Mouse (Mus musculus): ENCODE measurements around the gene Ankzf1. TPM values are rescaled to one million over a fixed set of nuclear protein-coding genes. Genes with fewer than 3 reads are reported as not detected.

Ankzf1 gene
- total and polyA plus RNA-seq, 3 experiments = 5.5 to 16.7 TPM; not detected in 1

DNA sequence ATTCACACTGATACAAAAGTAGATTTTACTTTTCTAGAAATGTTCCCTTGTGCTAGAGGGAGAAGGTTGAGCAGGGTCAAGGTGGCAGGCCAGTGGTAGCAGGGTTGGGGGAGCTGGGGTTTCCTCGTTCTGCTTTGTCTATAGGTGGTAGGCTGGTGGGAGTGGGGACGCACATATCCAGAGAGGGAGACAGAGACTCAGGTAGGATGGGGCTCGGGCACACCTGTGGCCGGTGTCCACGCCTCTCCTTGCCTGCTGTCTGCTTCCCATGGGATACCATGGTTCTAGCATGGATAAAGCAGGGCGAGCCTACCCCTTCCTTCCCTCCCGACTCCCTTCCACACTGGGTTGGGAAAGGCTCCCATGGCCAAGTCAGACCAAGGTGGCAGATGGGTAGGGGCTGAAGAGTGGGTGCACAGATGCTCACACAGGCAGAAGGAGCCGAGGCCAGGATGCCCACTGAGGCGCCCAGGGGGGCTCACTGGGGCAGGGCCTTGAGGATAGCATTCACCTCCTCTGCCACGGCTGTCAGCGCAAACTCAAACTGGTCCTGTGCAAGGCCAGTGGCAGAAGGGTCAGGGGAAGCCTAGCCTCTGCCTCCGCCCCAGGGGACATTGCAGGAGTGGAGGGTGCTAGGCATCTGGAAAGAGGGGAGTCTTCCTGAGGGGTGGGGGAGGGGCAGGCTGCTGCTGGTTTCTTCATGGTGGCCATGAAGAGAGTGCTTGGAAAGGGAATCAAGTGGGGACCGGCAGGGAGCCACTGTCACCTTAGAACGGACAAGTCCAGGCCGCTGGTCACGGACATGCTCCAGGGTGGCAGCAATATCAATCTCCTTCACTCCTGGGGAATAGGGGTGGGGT, 55.4 kb downstream of the Ankzf1 start:
- H3K27me3 ChIP-seq (ENCODE audit: control insufficient read depth in 1 of 2, insufficient read depth in 2 of 2, low read length in 2 of 2) = no peaks in the 10 kb centered on the region
- no peaks in the 10 kb centered on the region; a peak in 1 of 4 replicates for H3K4me1 ChIP-seq (ENCODE audit: control insufficient read depth in 1 of 2, insufficient read depth in 2 of 2, low read length in 2 of 2)
- no peak overlapping the region for H3K27ac ChIP-seq (ENCODE audit: control insufficient read depth, low read depth, low read length)
- H3K9me3 ChIP-seq (replicated peaks; ENCODE audit: insufficient read depth, low read length) = no peaks in the 10 kb centered on the region
- no peak overlapping the region for H3K9ac ChIP-seq (ENCODE audit: control insufficient read depth, low read depth, low read length, poor library complexity, severe bottlenecking)
- H3K36me3 ChIP-seq (ENCODE audit: control insufficient read depth in 1 of 2, insufficient read depth in 2 of 2, low read length in 2 of 2) = no peaks in the 10 kb centered on the region
- DNase-seq (ENCODE audit: low read depth, low spot score) = no peak
- no peak overlapping the region for H3K4me3 ChIP-seq (ENCODE audit: control insufficient read depth in 1 of 2, insufficient read depth in 1 of 2, low read depth in 2 of 2, low read length in 2 of 2)
- TF ChIP-seq TAL1 (IDR thresholded peaks at IDR 0.05; ENCODE audit: low read length) (no peak), NELFE (IDR thresholded peaks at IDR 0.05; ENCODE audit: low read depth, low read length) (no peak), ELF1 (IDR thresholded peaks at IDR 0.05; ENCODE audit: low read depth, low read length) (no peak), MYC (IDR thresholded peaks at IDR 0.05; ENCODE audit: low read depth, low read length) (no peak), RAD21 (IDR thresholded peaks at IDR 0.05; ENCODE audit: low read depth, low read length) (no peak), ZC3H11A (IDR thresholded peaks at IDR 0.05; ENCODE audit: low read depth, low read length) (no peak), CHD2 (IDR thresholded peaks at IDR 0.05; ENCODE audit: low read length) (no peak), MAFK (IDR thresholded peaks at IDR 0.05; ENCODE audit: borderline replicate concordance, low read depth, low read length) (no peak), POLR2AphosphoS2 (IDR thresholded peaks at IDR 0.05; ENCODE audit: low read length) (no peak), CTCF (IDR thresholded peaks at IDR 0.05 in 2 of 3, conservative IDR thresholded peaks at IDR 0.05 in 1 of 3; ENCODE audit: control insufficient read depth in 1 of 3, insufficient read depth in 1 of 3, low read depth in 2 of 3, low read length in 3 of 3, poor library complexity in 1 of 3, severe bottlenecking in 1 of 3) (no peak), POLR2AphosphoS5 (IDR thresholded peaks at IDR 0.05; ENCODE audit: borderline replicate concordance, low read depth, low read length) (no peak), GATA1 (IDR thresholded peaks at IDR 0.05; ENCODE audit: low read depth, low read length) (no peak), JUND (IDR thresholded peaks at IDR 0.05; ENCODE audit: low read depth, low read length) (no peak), ETS1 (IDR thresholded peaks at IDR 0.05; ENCODE audit: low read depth, low read length) (no peak), E2F4 (IDR thresholded peaks at IDR 0.05; ENCODE audit: borderline replicate concordance, low read depth, low read length) (no peak)
- no peaks in the 10 kb centered on the region for H3K79me2 ChIP-seq (ENCODE audit: control insufficient read depth, insufficient read depth, low read length, poor library complexity)

DNA sequence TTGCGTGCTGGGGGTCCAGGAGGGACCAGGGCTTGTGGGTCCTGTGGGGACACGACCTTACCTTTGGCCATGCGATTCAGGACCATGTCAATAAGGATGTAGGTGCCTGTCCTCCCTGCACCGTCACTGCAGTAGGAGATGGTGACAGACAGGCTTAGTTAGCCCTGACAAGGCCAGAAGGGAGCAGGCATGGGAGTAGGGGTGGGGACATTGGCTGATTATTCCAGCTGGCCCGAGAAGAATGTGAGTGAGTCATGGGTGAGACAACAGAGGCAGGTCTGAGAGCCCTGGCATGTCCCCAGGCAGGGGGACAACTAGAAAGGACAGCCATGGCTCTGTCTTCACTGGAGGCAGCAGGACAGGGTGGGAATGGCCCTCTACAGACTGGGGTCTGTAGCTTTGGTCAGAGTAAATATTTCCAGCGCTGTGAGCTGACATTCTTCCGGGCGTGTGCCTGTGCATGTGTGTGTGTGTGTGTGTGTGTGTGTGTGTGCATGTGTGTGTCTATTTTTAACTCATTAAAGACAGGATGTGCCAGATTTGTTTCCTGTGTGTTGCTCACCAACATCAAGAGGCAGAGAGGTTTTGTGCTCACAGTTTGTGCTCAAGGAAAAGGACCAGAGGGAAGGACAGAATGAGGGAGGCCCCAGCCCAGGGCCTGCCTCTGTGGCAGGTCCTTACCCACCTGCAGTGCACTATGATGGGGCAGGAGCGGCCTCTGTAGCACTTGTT, 56.3 kb downstream of the Ankzf1 start:
- H3K36me3 ChIP-seq (ENCODE audit: control insufficient read depth in 1 of 2, insufficient read depth in 2 of 2, low read length in 2 of 2) = no peaks in the 10 kb centered on the region
- no peak overlapping the region for H3K4me3 ChIP-seq (ENCODE audit: control insufficient read depth in 1 of 2, insufficient read depth in 1 of 2, low read depth in 2 of 2, low read length in 2 of 2)
- TF ChIP-seq ZMIZ1 (IDR thresholded peaks at IDR 0.05; ENCODE audit: low read depth, low read length) (no peak), EP300 (IDR thresholded peaks at IDR 0.05; ENCODE audit: low read depth in 1 of 2, low read length in 2 of 2) (no peak), RAD21 (IDR thresholded peaks at IDR 0.05; ENCODE audit: low read depth, low read length) (no peak), ELF1 (IDR thresholded peaks at IDR 0.05; ENCODE audit: low read depth, low read length) (no peak), TCF12 (IDR thresholded peaks at IDR 0.05; ENCODE audit: low read depth, low read length) (no peak), TBP (IDR thresholded peaks at IDR 0.05; ENCODE audit: low read depth, low read length) (no peak)
- H3K9ac ChIP-seq (ENCODE audit: control insufficient read depth, low read depth, low read length, poor library complexity, severe bottlenecking) = no peak overlapping the region
- no peaks in the 10 kb centered on the region for H3K27me3 ChIP-seq (ENCODE audit: control insufficient read depth in 1 of 2, insufficient read depth in 2 of 2, low read length in 2 of 2)
- H3K79me2 ChIP-seq (ENCODE audit: control insufficient read depth, insufficient read depth, low read length, poor library complexity) = no peaks in the 10 kb centered on the region
- no peaks in the 10 kb centered on the region for H3K9me3 ChIP-seq (replicated peaks; ENCODE audit: insufficient read depth, low read length)
- no peak for DNase-seq (ENCODE audit: low read depth, low spot score)
- no peak overlapping the region for H3K27ac ChIP-seq (ENCODE audit: control insufficient read depth, low read depth, low read length)
- no peaks in the 10 kb centered on the region; a peak in 1 of 4 replicates for H3K4me1 ChIP-seq (ENCODE audit: control insufficient read depth in 1 of 2, insufficient read depth in 2 of 2, low read length in 2 of 2)

Other genes starting within 250 kb of the Ankzf1 start
- gene Ihh, start 240.5 kb upstream of the Ankzf1 start, total RNA-seq (2012; rRNA removed) = 0.04 TPM in 1 of 2 replicates, not detected in the other
- under 1 TPM in 1 of 2 experiments, not detected in 1; 0.07 TPM for gene Ihh, start 240.5 kb upstream of the Ankzf1 start, polyA plus RNA-seq (2012; ENCODE audit: insufficient read depth in 1 of 2, insufficient read length in 2 of 2, low read depth in 1 of 2, low replicate concordance in 2 of 2, missing spikeins in 1 of 2)
- 1.7 and 2.1 TPM in 2 replicates for gene Nhej1, start 67.0 kb upstream of the Ankzf1 start, total RNA-seq (2012; rRNA removed)
- gene Nhej1, start 67.0 kb upstream of the Ankzf1 start, polyA plus RNA-seq (2012; ENCODE audit: insufficient read depth in 1 of 2, insufficient read length in 2 of 2, low read depth in 1 of 2, low replicate concordance in 2 of 2, missing spikeins in 1 of 2) = 1 to 10 TPM in 1 of 2 experiments, not detected in 1; 5.2 TPM
- 0.08 TPM in 1 of 2 replicates, not detected in the other for gene Slc23a3, start 58.3 kb upstream of the Ankzf1 start, total RNA-seq (2012; rRNA removed)
- gene Slc23a3, start 58.3 kb upstream of the Ankzf1 start, polyA plus RNA-seq (2012; ENCODE audit: insufficient read depth in 1 of 2, insufficient read length in 2 of 2, low read depth in 1 of 2, low replicate concordance in 2 of 2, missing spikeins in 1 of 2) = under 1 TPM in 1 of 2 experiments, not detected in 1; 0.15 TPM
- 46.4 and 54.4 TPM in 2 replicates for gene Cnppd1, start 49.4 kb upstream of the Ankzf1 start, total RNA-seq (2012; rRNA removed)
- gene Cnppd1, start 49.4 kb upstream of the Ankzf1 start, polyA plus RNA-seq (2012; ENCODE audit: insufficient read depth in 1 of 2, insufficient read length in 2 of 2, low read depth in 1 of 2, low replicate concordance in 2 of 2, missing spikeins in 1 of 2) = 100 to 1,000 TPM in 1 of 2 experiments, 10 to 100 TPM in 1; 70.1 to 314 TPM
- 37.1 and 38.1 TPM in 2 replicates for gene Retreg2, start 49.4 kb upstream of the Ankzf1 start, total RNA-seq (2012; rRNA removed)
- 10 to 100 TPM in 1 of 2 experiments, not detected in 1; 59.2 TPM for gene Retreg2, start 49.4 kb upstream of the Ankzf1 start, polyA plus RNA-seq (2012; ENCODE audit: insufficient read depth in 1 of 2, insufficient read length in 2 of 2, low read depth in 1 of 2, low replicate concordance in 2 of 2, missing spikeins in 1 of 2)
- 14.4 and 15.0 TPM in 2 replicates for gene Zfand2b, start 23.5 kb upstream of the Ankzf1 start, total RNA-seq (2012; rRNA removed)
- 10 to 100 TPM in 1 of 2 experiments, not detected in 1; 18.3 TPM for gene Zfand2b, start 23.5 kb upstream of the Ankzf1 start, polyA plus RNA-seq (2012; ENCODE audit: insufficient read depth in 1 of 2, insufficient read length in 2 of 2, low read depth in 1 of 2, low replicate concordance in 2 of 2, missing spikeins in 1 of 2)
- gene Abcb6, start 11.8 kb upstream of the Ankzf1 start, total RNA-seq (2012; rRNA removed) = 79.2 and 84.4 TPM in 2 replicates
- 10 to 100 TPM in 1 of 2 experiments, not detected in 1; 73.5 TPM for gene Abcb6, start 11.8 kb upstream of the Ankzf1 start, polyA plus RNA-seq (2012; ENCODE audit: insufficient read depth in 1 of 2, insufficient read length in 2 of 2, low read depth in 1 of 2, low replicate concordance in 2 of 2, missing spikeins in 1 of 2)
- gene Atg9a, start within 50 bp of the Ankzf1 start, total RNA-seq (2012; rRNA removed) = 7.8 and 10.2 TPM in 2 replicates
- gene Atg9a, start within 50 bp of the Ankzf1 start, polyA plus RNA-seq (2012; ENCODE audit: insufficient read depth in 1 of 2, insufficient read length in 2 of 2, low read depth in 1 of 2, low replicate concordance in 2 of 2, missing spikeins in 1 of 2) = 10 to 100 TPM in 1 of 2 experiments, not detected in 1; 26.1 TPM
- 4.0 and 7.6 TPM in 2 replicates for gene Glb1l, start 18.7 kb downstream of the Ankzf1 start, total RNA-seq (2012; rRNA removed)
- gene Glb1l, start 18.7 kb downstream of the Ankzf1 start, polyA plus RNA-seq (2012; ENCODE audit: insufficient read depth in 1 of 2, insufficient read length in 2 of 2, low read depth in 1 of 2, low replicate concordance in 2 of 2, missing spikeins in 1 of 2) = 10 to 100 TPM in 1 of 2 experiments, not detected in 1; 13.0 TPM
- 83.2 and 110 TPM in 2 replicates for gene Stk16, start 18.7 kb downstream of the Ankzf1 start, total RNA-seq (2012; rRNA removed)
- gene Stk16, start 18.7 kb downstream of the Ankzf1 start, polyA plus RNA-seq (2012; ENCODE audit: insufficient read depth in 1 of 2, insufficient read length in 2 of 2, low read depth in 1 of 2, low replicate concordance in 2 of 2, missing spikeins in 1 of 2) = 100 to 1,000 TPM in 1 of 2 experiments, not detected in 1; 154 TPM
- gene Tuba4a, start 27.7 kb downstream of the Ankzf1 start, total RNA-seq (2012; rRNA removed) = 385 and 396 TPM in 2 replicates
- 100 to 1,000 TPM in 1 of 2 experiments, not detected in 1; 439 TPM for gene Tuba4a, start 27.7 kb downstream of the Ankzf1 start, polyA plus RNA-seq (2012; ENCODE audit: insufficient read depth in 1 of 2, insufficient read length in 2 of 2, low read depth in 1 of 2, low replicate concordance in 2 of 2, missing spikeins in 1 of 2)
- 0.46 and 0.58 TPM in 2 replicates for gene A630095N17Rik, start 40.0 kb downstream of the Ankzf1 start, total RNA-seq (2012; rRNA removed)
- under 1 TPM in 1 of 2 experiments, not detected in 1; 0.82 TPM for gene A630095N17Rik, start 40.0 kb downstream of the Ankzf1 start, polyA plus RNA-seq (2012; ENCODE audit: insufficient read depth in 1 of 2, insufficient read length in 2 of 2, low read depth in 1 of 2, low replicate concordance in 2 of 2, missing spikeins in 1 of 2)
- 10.3 and 12.9 TPM in 2 replicates for gene Dnajb2, start 44.3 kb downstream of the Ankzf1 start, total RNA-seq (2012; rRNA removed)
- gene Dnajb2, start 44.3 kb downstream of the Ankzf1 start, polyA plus RNA-seq (2012; ENCODE audit: insufficient read depth in 1 of 2, insufficient read length in 2 of 2, low read depth in 1 of 2, low replicate concordance in 2 of 2, missing spikeins in 1 of 2) = 10 to 100 TPM in 1 of 2 experiments, not detected in 1; 18.9 TPM
- gene Ptprn, start 72.4 kb downstream of the Ankzf1 start, total RNA-seq (2012; rRNA removed) = not detected in 2 replicates
- gene Ptprn, start 72.4 kb downstream of the Ankzf1 start, polyA plus RNA-seq (2012; ENCODE audit: insufficient read depth in 1 of 2, insufficient read length in 2 of 2, low read depth in 1 of 2, low replicate concordance in 2 of 2, missing spikeins in 1 of 2) = under 1 TPM in 1 of 2 experiments, not detected in 1; 0.13 TPM
- not detected in 2 replicates for gene Resp18, start 86.3 kb downstream of the Ankzf1 start, total RNA-seq (2012; rRNA removed)
- gene Resp18, start 86.3 kb downstream of the Ankzf1 start, polyA plus RNA-seq (2012; ENCODE audit: insufficient read depth in 1 of 2, insufficient read length in 2 of 2, low read depth in 1 of 2, low replicate concordance in 2 of 2, missing spikeins in 1 of 2) = not detected
- gene Dnpep, start 125.8 kb downstream of the Ankzf1 start, total RNA-seq (2012; rRNA removed) = 34.7 and 35.9 TPM in 2 replicates
- gene Dnpep, start 125.8 kb downstream of the Ankzf1 start, polyA plus RNA-seq (2012; ENCODE audit: insufficient read depth in 1 of 2, insufficient read length in 2 of 2, low read depth in 1 of 2, low replicate concordance in 2 of 2, missing spikeins in 1 of 2) = 10 to 100 TPM in 1 of 2 experiments, not detected in 1; 59.3 TPM
- gene Des, start 168.2 kb downstream of the Ankzf1 start, total RNA-seq (2012; rRNA removed) = 4.6 and 7.2 TPM in 2 replicates
- gene Des, start 168.2 kb downstream of the Ankzf1 start, polyA plus RNA-seq (2012; ENCODE audit: insufficient read depth in 1 of 2, insufficient read length in 2 of 2, low read depth in 1 of 2, low replicate concordance in 2 of 2, missing spikeins in 1 of 2) = 1 to 10 TPM in 1 of 2 experiments, not detected in 1; 7.0 TPM
- gene Speg, start 183.1 kb downstream of the Ankzf1 start, total RNA-seq (2012; rRNA removed) = 1.7 and 1.8 TPM in 2 replicates
- gene Speg, start 183.1 kb downstream of the Ankzf1 start, polyA plus RNA-seq (2012; ENCODE audit: insufficient read depth in 1 of 2, insufficient read length in 2 of 2, low read depth in 1 of 2, low replicate concordance in 2 of 2, missing spikeins in 1 of 2) = 1 to 10 TPM in 1 of 2 experiments, not detected in 1; 9.5 TPM
- 63.8 and 65.0 TPM in 2 replicates for gene Gmppa, start 243.8 kb downstream of the Ankzf1 start, total RNA-seq (2012; rRNA removed)
- gene Gmppa, start 243.8 kb downstream of the Ankzf1 start, polyA plus RNA-seq (2012; ENCODE audit: insufficient read depth in 1 of 2, insufficient read length in 2 of 2, low read depth in 1 of 2, low replicate concordance in 2 of 2, missing spikeins in 1 of 2) = 100 to 1,000 TPM in 1 of 2 experiments, not detected in 1; 145 TPM

Measured in MEL (cell line).